Mouse (Mus musculus): ENCODE results near the gene Zc3h8.

- TF ChIP-seq POLR2A (IDR thresholded peaks at IDR 0.05; ENCODE audit: extremely low read depth, insufficient read depth, low read length) (no peak), CTCF (IDR thresholded peaks at IDR 0.05; ENCODE audit: extremely low read depth, insufficient read depth, low read length) (peak; percentile 55)
Observed at GRCm38 (mm10) chr2:128947962-128948588, 4.2 kb upstream of the Zc3h8 start.

All from cortical plate, adult 2 months (tissue).